Mouse (Mus musculus): ENCODE data around the gene Rnf121.

The Rnf121 gene

DNA sequence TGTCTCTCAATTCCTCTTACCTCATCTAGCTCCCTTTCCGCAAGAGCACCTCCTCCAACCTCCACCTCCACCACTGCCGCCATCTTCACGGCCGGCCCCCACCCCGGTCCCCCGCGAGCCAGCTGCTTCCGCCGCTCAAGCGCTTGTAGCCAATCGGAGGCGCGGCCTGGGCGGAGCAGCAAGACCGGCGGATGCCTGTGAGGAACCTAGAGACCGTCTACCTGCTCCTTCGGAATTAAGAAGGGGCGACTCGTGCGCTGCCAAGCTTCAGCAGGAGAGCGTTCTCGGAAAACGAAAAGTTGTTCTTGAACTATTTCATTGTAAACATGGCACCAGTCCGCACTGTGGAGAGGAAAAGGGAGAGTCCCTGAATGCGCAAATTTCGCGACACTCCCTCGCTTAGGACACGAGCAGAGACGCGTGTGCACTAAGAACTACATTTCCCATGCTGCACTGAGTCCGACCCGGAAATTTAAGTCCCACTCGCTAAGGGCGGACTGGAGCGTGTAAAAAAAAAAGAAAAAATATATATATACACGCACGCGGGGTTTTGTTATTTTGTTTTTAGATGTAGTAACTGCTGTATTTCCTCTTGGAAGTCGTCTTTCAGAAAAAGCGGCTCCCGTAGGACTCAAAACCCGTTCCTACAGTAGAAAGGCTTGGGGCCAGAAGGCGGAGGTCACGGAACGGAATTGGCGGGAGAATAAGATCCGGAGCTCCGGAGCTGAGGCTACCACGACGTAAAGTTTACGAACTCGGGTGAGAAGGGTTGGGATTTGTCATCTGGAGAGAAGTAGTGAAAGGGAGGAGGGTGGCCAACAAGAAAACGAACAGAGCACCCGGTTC is at the start of gene Rnf121, which contains the start of the genes Xndc1 and Xntrpc:
Rnf121 (minus strand) TSS at position 424 of the 846 bp plus-strand sequence.
Xndc1 (plus strand) TSS at position 466 of the 846 bp plus-strand sequence.
Xntrpc (plus strand) TSS at position 668 of the 846 bp plus-strand sequence.
- in situ Hi-C loops (cut with MboI): no loop called here

DNA sequence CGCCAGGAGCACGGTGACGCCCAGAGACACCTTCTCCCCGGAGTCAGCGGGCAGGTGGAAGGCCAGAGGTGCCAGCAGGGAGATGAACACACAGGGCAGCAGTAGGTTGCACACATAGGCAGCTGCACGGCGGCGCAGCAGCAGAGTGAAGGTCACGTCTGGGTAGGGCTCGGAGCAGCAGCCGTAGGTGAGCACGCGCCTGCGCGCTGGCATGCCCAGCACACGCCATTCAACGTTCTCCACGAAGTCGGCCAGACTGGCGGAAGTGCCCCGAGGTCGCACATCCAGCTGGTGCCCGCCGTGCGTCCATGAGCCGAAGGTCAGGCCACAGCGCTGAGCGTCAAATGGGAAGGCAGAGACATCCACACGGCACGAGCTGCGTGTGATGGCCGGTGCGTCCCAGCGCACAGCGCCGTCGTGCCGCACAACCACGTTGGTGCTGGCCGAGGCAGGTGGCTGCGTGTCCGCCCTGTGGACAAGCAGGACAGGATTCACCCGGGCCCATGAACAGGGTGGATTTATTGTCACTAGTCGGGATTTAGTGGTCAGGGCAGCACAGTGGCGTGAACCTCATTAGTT is 48.0 kb upstream of the Rnf121 start:
- in situ Hi-C loops (cut with MboI): no loop called here

- in situ Hi-C loops (cut with MboI): no loop called here
Observed at GRCm38 (mm10) chr7:102109746-102110145, 44.5 kb upstream of the Rnf121 start.

GRCm38 (mm10) chr7:102109171-102109570 is 43.9 kb upstream of the Rnf121 start, which contains the start of gene Art5:
TSS of gene Art5 (minus strand) at chr7:102109489.
- in situ Hi-C loops (cut with MboI): no loop called here

- in situ Hi-C loops (cut with MboI): no loop called here
Observed at GRCm38 (mm10) chr7:102108206-102108605, 42.9 kb upstream of the Rnf121 start.

GRCm38 (mm10) chr7:102106700-102107141 is 41.5 kb upstream of the Rnf121 start:
- in situ Hi-C loops (cut with MboI): no loop called here

- in situ Hi-C loops (cut with MboI): no loop called here
Observed at GRCm38 (mm10) chr7:102104126-102104525, 38.9 kb upstream of the Rnf121 start.

DNA sequence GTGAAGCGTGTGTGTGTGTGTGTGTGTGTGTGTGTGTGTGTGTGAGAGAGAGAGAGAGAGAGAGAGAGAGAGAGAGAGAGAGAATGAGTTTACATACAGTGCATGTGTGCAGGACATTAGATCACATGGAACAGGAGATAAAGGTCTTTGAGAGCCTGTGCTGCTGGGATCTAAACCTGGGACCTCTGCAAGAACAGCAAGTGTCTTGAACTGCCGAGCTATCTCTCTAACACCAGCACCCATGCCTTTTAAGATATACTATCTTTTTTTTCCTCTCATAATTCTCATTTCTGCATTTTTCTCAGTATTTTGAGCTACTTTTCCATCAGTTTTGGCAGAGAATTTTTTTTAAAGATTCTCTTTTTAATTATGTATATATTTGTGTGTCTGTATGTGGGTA is 38.3 kb upstream of the Rnf121 start:
- in situ Hi-C loops (cut with MboI): no loop called here

GRCm38 (mm10) chr7:102102696-102103095 is 37.4 kb upstream of the Rnf121 start:
- in situ Hi-C loops (cut with MboI): no loop called here

- in situ Hi-C loops (cut with MboI): no loop called here
Observed at GRCm38 (mm10) chr7:102102241-102102640, 37.0 kb upstream of the Rnf121 start.

DNA sequence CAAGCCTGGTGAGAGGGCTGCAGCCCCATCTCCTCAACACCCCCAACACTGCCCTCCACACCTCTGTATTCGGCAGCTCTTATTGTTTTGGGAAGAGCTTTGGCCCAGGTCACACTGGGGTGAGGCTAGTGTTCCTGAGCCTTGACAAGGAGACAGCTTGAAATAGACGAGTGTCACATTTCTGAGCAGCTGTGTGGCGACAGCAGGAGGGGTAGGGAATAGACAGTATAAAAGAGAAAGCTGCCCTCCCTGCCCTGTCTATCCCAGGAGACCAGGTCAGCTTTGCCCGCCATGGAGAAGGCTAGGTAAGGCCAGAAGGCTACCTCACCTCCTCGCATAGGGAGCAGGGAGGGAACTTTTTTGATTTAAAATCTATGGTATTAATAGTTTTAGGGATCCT is 36.2 kb upstream of the Rnf121 start, which contains the start of gene Art1:
Art1 (plus strand) TSS at position 257 of the 400 bp plus-strand sequence.
- in situ Hi-C loops (cut with MboI): no loop called here

DNA sequence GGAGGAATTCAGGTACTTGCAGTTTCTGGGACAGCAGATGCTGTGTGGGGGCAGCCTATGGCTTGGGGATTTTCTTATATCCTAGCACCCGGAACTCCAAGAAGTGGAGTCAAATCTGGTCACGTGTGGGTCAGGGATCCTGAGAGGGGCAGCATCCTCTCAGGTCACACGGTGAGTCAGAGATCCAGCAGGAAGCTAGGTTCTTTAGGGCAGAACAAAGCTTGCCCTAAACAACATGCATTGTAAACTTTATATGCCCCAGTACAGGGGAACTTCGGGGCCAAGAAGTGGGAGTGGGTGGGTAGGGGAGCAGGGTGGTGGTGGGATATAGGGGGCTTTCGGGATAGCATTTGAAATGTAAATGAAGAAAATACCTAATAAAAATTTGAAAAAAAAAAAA is 35.6 kb upstream of the Rnf121 start:
- in situ Hi-C loops (cut with MboI): no loop called here

GRCm38 (mm10) chr7:102099760-102100661 is 34.7 kb upstream of the Rnf121 start:
- in situ Hi-C loops (cut with MboI): loop anchor here (25.0 kb wide), 1 partner anchor 438 kb away; the partner anchor contains the start of gene Clpb

DNA sequence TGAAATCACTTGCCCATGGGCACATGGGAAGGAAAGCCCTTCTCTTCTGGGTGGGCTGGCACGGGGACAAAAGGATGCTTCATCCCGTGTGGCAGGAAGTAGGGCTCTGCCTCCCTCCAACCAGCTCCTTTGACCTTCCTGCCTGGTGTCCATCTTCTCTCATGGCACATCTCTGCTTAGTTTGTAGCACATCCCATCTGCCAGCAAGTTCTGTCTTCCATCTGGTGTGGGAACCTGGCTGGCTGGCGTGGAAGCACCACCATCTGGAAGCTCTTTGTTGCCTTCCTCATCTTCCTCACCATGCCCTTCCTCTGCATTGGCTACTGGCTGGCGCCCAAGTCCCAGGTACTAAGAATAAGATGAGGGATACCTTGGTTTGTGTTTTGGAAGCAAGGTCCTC is 22.1 kb upstream of the Rnf121 start:
- in situ Hi-C loops (cut with MboI): loop anchor here (25.0 kb wide), 1 partner anchor 425 kb away; the partner anchor contains the start of gene Clpb

- in situ Hi-C loops (cut with MboI): loop anchor here (25.0 kb wide), 1 partner anchor 422 kb away; the partner anchor contains the start of gene Clpb
Observed at GRCm38 (mm10) chr7:102084041-102084696, 18.9 kb upstream of the Rnf121 start.

DNA sequence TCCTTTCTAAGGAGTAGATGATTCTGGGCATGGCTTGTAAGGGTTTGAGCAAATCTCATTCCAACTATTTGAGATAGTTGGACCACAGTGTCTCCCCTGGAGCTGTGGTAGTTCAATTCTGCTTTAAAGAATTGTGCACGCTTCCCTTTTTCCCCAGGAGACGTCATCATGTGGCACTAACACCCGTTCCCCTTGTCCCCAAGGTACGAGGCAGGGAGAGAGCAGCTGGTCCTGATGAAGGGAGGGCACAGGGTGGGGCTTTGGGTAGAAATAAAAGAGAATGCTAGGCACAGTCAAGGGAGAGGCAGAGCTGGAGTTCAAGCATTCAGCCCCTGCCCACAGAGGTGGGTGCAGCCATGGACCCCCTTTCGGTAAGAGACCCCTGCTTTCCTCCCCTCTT is 17.5 kb upstream of the Rnf121 start, which contains the start of gene Trpc2:
Trpc2 (plus strand) TSS at position 301 of the 400 bp plus-strand sequence.
- in situ Hi-C loops (cut with MboI): loop anchor here (25.0 kb wide), 1 partner anchor 421 kb away; the partner anchor contains the start of gene Clpb

DNA sequence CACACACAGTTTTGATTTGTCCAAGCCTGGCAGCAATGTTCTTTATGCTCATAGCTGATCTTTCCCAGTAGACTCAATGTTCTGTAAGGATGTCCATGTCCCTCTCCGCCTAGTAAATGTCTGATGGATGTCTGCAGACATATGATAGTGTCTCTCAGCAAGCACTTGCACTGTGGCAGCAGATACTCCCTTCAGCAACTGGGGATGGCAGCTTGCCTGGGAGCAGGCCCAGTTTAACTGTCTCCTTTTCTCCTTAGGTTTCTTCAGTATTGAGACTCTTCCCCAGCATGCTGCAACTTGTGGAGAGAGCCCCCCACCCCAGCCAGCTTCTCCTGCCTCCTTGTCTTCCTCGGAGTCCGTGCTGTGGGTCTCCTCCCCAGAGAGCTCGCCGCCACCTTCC is 16.5 kb upstream of the Rnf121 start:
- in situ Hi-C loops (cut with MboI): loop anchor here (25.0 kb wide), 1 partner anchor 419 kb away; the partner anchor contains the start of gene Clpb

GRCm38 (mm10) chr7:102080311-102080710 is 15.0 kb upstream of the Rnf121 start:
- in situ Hi-C loops (cut with MboI): loop anchor here (25.0 kb wide), 1 partner anchor 418 kb away; the partner anchor contains the start of gene Clpb

DNA sequence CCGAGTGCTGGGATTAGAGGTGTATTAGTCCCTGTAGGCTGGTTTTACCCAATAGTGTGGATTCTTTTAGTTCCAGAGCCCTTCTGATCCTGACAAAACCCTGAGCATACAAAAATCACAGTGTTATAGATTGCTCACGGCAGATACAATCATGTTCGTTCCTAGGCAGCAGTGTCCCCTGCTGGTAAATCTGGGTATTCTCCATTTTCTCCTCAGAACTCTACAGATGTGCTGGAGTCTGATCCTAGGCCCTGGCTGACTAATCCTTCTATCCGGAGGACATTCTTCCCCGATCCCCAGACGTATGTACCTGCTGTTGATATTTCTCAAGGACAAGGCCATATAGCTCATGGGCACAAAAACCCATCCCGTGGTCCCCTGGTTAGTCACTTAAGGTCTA is 13.2 kb upstream of the Rnf121 start:
- in situ Hi-C loops (cut with MboI): loop anchor here (25.0 kb wide), 1 partner anchor 416 kb away; the partner anchor contains the start of gene Clpb

GRCm38 (mm10) chr7:102076714-102077296 is 11.5 kb upstream of the Rnf121 start:
- in situ Hi-C loops (cut with MboI): loop anchor here (25.0 kb wide), 1 partner anchor 415 kb away; the partner anchor contains the start of gene Clpb
